Mouse (Mus musculus) spleen, adult 2 months (tissue): Measurements from ENCODE around the gene Mta2. TPM values are rescaled to one million over a fixed set of nuclear protein-coding genes. Genes with fewer than 3 reads are reported as not detected.

Experiments
- DNase-seq, 2 experiments: peaks; one replicate each; pipeline versions ENCODE4 v3.0.0 to v3.0.0-alpha.2; 2012 to 2021; ENCODE audit warnings: low spot score in 2 of 2, low read depth in 1 of 2
- H3K27ac ChIP-seq: fragments of 200-500 bp; 2 replicates; pipeline ENCODE4 v1.5.1; 2012; ENCODE audit warnings: low read length, inconsistent platforms; ENCODE audit not compliant: insufficient read depth
- H3K27me3 ChIP-seq: fragments of 200-500 bp; 2 replicates; pipeline ENCODE4 v1.6.1; 2012; ENCODE audit warnings: mild to moderate bottlenecking, moderate library complexity, low read length, inconsistent platforms; ENCODE audit not compliant: control insufficient read depth, insufficient read depth
- H3K36me3 ChIP-seq: fragments of 200-500 bp; 2 replicates; pipeline ENCODE4 v1.6.1; 2012; ENCODE audit warnings: mild to moderate bottlenecking, low read length, inconsistent platforms; ENCODE audit not compliant: control insufficient read depth, insufficient read depth
- H3K4me1 ChIP-seq: fragments of 200-500 bp; 2 replicates; pipeline ENCODE4 v1.6.1; 2011; ENCODE audit warnings: inconsistent platforms; ENCODE audit not compliant: control insufficient read depth, insufficient read depth, insufficient read length
- H3K4me3 ChIP-seq: fragments of 200-500 bp; 2 replicates; pipeline ENCODE4 v1.5.1; 2011; ENCODE audit warnings: mild to moderate bottlenecking, inconsistent platforms; ENCODE audit not compliant: insufficient read depth, insufficient read length; ENCODE audit errors: extremely low read depth
- CTCF ChIP-seq: fragments of 200-500 bp; IDR thresholded peaks from 2 replicates; pipeline ENCODE4 v1.5.1; 2011; ENCODE audit warnings: mild to moderate bottlenecking, inconsistent platforms; ENCODE audit not compliant: insufficient read depth, insufficient read length, insufficient replicate concordance; ENCODE audit errors: extremely low read depth
- POLR2A ChIP-seq: fragments of 200-500 bp; IDR thresholded peaks from 2 replicates; pipeline ENCODE4 v1.6.1; 2011; ENCODE audit warnings: low read depth, low read length, inconsistent platforms
- WGBS: fragments of 180-500 bp; shearing (Covaris S2); methylation state at CpG from one replicate; pipeline ENCODE4 v1.1.7; 2018; 5-methylcytosine and 5-hydroxymethylcytosine counted together
- polyA plus RNA-seq: library from polyadenylated mRNA; depleted of rRNA; stranded (reverse); fragments of >200 nt; gene quantifications from 2 replicates; pipeline ENCODE4 v1.2.3, GENCODE M21; 2012

Mta2 gene
- polyA plus RNA-seq, 1 experiment, result 37.7 TPM

DNA sequence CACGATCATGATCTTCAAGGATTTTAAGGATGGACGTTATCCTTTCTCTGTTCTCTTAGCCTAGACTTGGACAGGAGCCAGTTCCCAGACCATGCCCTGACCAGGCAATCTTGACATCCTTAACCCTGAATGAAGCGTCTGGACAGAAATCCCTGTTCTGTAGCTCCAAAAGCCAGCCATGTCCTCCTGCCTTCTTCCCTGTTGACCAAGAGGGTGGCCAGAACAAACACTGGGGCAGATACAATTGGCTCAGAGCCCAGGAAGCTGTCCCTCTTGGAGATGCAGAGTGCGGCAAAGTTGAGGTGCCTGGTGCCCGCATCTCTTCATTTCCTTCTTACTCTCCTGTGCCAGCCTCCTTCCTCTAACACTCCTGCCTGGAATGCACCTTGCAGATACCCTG, 44.2 kb downstream of the Mta2 start:
- DNase-seq, result no peak
- WGBS, result 85% methylated on average over 5 of the region's 5 CpGs
- Histone ChIP-seq H3K27ac (no peak overlapping the region), H3K27me3 (peaks cover 6% of the 10 kb centered on the region), H3K4me3 (no peak overlapping the region), H3K4me1 (peaks cover 44% of the 10 kb centered on the region), H3K36me3 (no peaks in the 10 kb centered on the region)
- TF ChIP-seq CTCF (no peak), POLR2A (no peak)

DNA sequence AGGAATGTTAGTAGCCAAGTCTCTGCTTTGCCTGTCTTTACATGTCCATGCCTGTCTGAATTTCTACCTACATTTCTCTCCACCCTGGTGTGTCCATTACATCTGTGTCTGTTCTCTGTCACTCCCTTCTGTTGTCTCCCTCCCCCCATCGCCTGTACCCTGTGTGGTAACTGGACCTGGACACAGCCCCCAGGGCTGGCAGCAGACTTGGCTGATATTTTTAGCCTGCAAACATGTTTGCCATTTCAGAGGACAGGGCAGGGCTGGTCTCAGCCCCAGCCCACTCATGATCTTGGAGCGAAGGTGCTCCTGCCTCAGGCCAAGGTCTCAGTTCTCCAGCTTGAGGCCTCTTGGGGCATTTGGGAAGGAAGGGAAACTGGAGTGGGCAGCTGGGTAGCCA, 46.1 kb downstream of the Mta2 start:
- Histone ChIP-seq H3K27ac (no peak overlapping the region), H3K27me3 (peaks cover 6% of the 10 kb centered on the region), H3K36me3 (no peaks in the 10 kb centered on the region), H3K4me3 (no peak overlapping the region), H3K4me1 (peaks cover 34% of the 10 kb centered on the region)
- TF ChIP-seq POLR2A, result no peak
- no peak for TF ChIP-seq CTCF
- WGBS, result 81% methylated on average over 2 of the region's 2 CpGs
- DNase-seq, result no peak

DNA sequence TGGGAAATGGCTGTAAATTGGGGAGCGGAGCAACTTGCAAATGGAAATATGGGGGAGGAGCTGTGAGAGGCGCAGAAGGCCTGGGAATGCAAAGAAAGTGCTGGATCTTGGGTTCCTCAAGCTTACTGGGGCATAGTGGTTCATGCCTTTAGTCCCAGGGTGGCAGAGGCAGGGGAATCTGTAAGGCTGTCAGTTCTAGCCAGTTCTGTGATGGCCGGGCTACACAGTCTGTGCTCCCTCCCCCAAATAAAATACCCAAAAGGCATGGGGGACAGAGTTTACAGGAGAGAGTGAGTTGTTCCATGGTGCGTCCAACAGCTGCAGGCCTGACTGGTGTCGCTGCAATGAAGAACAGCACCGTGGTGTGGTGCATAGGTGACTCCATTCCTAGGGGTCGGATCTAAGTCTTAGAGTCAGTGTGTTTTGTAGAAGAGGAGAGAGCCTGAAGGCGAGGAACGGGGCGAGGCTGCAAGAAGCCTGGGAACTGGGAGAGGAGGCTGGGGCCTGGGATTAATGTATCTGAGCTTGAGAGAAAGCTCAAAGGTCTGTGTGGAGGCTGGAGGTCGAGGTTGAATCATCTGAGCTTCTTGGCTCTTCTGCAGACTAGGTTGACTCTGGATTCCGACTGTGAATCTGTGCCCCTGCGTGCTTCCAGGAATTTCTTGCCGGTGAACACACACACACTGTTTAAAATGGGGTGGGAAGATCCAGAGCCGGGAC, 46.8 kb downstream of the Mta2 start:
- H3K4me1 ChIP-seq, result peaks cover 33% of the 10 kb centered on the region
- no peak for DNase-seq
- H3K27me3 ChIP-seq, result peaks cover 6% of the 10 kb centered on the region
- H3K4me3 ChIP-seq, result peak overlapping the region; percentile 73; the same call in 1 of the 2 replicates
- 76% methylated on average over 15 of the region's 15 CpGs for WGBS
- no peak overlapping the region for H3K27ac ChIP-seq
- TF ChIP-seq POLR2A (no peak), CTCF (no peak)
- H3K36me3 ChIP-seq, result no peaks in the 10 kb centered on the region

GRCm38 (mm10) chr19:8989066-8989566, 47.4 kb downstream of the Mta2 start, which contains the start of gene Ahnak:
TSS of gene Ahnak (plus strand) at chr19:8989284.
- no peak for TF ChIP-seq CTCF
- TF ChIP-seq POLR2A, result no peak; the same call in 1 of the 2 replicates
- 3% methylated on average over 41 of the region's 42 CpGs for WGBS

DNA sequence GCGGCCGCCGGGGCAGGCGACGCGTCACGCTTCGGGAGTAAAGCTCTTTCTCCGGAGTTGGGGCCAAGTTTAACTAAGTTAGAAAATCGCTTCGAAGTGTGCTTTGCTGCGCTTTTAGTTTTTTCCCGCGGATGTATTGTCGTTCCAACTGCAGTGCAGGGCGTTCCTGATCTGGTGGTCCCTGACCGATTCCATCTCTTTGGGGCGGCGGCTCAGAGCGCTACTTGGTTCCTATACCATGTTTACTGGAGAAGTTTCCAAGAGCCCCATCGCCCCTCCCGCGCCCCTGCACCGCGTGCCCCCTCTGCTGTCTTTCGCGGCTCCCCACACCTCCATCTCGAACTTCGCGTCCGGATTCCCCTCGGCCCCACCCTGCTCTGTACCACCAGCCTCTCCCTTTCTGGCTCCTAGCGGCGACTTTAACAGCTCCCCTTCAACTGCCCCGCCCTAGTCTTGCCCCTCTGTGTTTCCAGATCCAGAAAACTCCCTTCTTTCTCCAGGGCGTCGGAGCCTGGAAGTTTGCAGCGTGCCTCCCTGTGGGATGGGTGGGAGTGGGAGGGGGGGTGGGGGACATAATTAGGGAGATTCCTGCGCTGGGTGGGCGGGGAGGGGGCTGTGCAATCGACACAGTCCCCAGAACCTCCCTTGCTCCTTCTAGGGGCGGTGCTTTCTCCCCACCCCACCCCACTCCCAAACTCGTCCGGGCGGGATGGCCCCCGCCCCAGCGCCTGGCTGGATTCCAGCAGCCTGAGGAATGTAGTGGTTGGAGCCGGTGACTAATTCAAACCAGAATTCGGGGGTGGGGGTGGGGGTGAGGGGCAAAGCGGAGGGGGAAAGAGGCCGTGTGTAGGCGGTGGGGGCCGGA, 48.1 kb downstream of the Mta2 start:
- H3K4me1 ChIP-seq, result peaks cover 21% of the 10 kb centered on the region
- H3K36me3 ChIP-seq, result no peaks in the 10 kb centered on the region
- peak overlapping the region; percentile 73 for H3K4me3 ChIP-seq
- peaks cover 6% of the 10 kb centered on the region for H3K27me3 ChIP-seq
- 1% methylated on average over 52 of the region's 53 CpGs for WGBS
- DNase-seq, result peak in 1 of 2 experiments; percentile 34
- TF ChIP-seq CTCF, result peak; percentile 5; the same call in 1 of the 2 replicates
- TF ChIP-seq POLR2A, result no peak
- H3K27ac ChIP-seq, result peak overlapping the region; percentile 77

More at GRCm38 (mm10) chr19:8989066-8989566, 47.4 kb downstream of the Mta2 start, which contains the start of gene Ahnak:
- Histone ChIP-seq H3K27me3 (peaks cover 6% of the 10 kb centered on the region), H3K36me3 (no peaks in the 10 kb centered on the region), H3K4me1 (peaks cover 28% of the 10 kb centered on the region), H3K27ac (peak within 1 kb of the TSS; percentile 77), H3K4me3 (peak within 1 kb of the TSS; percentile 73)
- DNase-seq, result peak in 1 of 2 experiments; percentile 45

GRCm38 (mm10) chr19:8990432-8991102, 48.9 kb downstream of the Mta2 start:
- H3K27ac ChIP-seq, result peak overlapping the region; percentile 61

More at GRCm38 (mm10) chr19:8990432-8991102, 48.9 kb downstream of the Mta2 start:
- no peak for DNase-seq
- Histone ChIP-seq H3K36me3 (no peaks in the 10 kb centered on the region), H3K27me3 (peaks cover 6% of the 10 kb centered on the region), H3K4me3 (peak overlapping the region; percentile 73), H3K4me1 (peaks cover 19% of the 10 kb centered on the region)
- 34% methylated on average over 15 of the region's 15 CpGs for WGBS
- TF ChIP-seq CTCF (no peak), POLR2A (no peak)
